Mouse (Mus musculus) heart, postnatal 0 days (tissue): ENCODE data around the gene Myo1e.

Source experiments
- CTCF ChIP-seq: IDR thresholded peaks from 2 replicates; pipeline ENCODE4 v1.5.1; 2016; ENCODE audit warnings: antibody characterized with exemption, control low read depth, low read depth
- EP300 ChIP-seq: IDR thresholded peaks from 2 replicates; pipeline ENCODE4 v1.6.1; 2016; ENCODE audit warnings: antibody characterized with exemption, low read depth

- TF ChIP-seq EP300 (no peak), CTCF (no peak)
Measured at GRCm38 (mm10) chr9:70220461-70221170, 13.5 kb downstream of the Myo1e start.
